Mouse (Mus musculus) forebrain, embryonic 14.5 days (tissue): Measurements from ENCODE around the gene Itih2. TPM values are rescaled to one million over a fixed set of nuclear protein-coding genes. Genes with fewer than 3 reads are reported as not detected.

Experiments
- ATAC-seq: fragments of 200-750 bp; cut with Nextera tagmentation; 2 replicates; pipeline ENCODE4 v1.8.0; 2017; ENCODE audit warnings: mild to moderate bottlenecking, moderate library complexity
- DNase-seq: peaks from one replicate; pipeline ENCODE4 v3.0.0-alpha.2; 2015; ENCODE audit warnings: low spot score
- H3K27ac ChIP-seq: fragments of 300-500 bp; sonication (generic); 2 replicates; pipeline ENCODE4 v1.5.1; 2014; ENCODE audit warnings: low read depth, mild to moderate bottlenecking, control low read depth, low read length, moderate library complexity
- H3K27me3 ChIP-seq: fragments of 300-500 bp; sonication (generic); replicated peaks from 2 replicates; pipeline ENCODE4 v1.6.1; 2014; ENCODE audit warnings: low read length, control low read depth, mixed read lengths; ENCODE audit not compliant: control insufficient read depth, insufficient read depth
- H3K36me3 ChIP-seq: fragments of 300-500 bp; sonication (generic); 2 replicates; pipeline ENCODE4 v1.6.1; 2014; ENCODE audit warnings: low read length, control low read depth; ENCODE audit not compliant: control insufficient read depth, insufficient read depth
- H3K4me1 ChIP-seq: fragments of 300-500 bp; sonication (generic); 2 replicates; pipeline ENCODE4 v1.6.1; 2014; ENCODE audit warnings: antibody characterized with exemption, low read length, control low read depth; ENCODE audit not compliant: control insufficient read depth, insufficient read depth
- H3K4me2 ChIP-seq: fragments of 300-500 bp; sonication (generic); 2 replicates; pipeline ENCODE4 v1.6.1; 2014; ENCODE audit warnings: mild to moderate bottlenecking, control low read depth, low read length
- H3K4me3 ChIP-seq: fragments of 300-500 bp; sonication (generic); 2 replicates; pipeline ENCODE4 v1.5.1; 2014; ENCODE audit warnings: low read depth, low read length, control low read depth
- H3K9ac ChIP-seq: fragments of 300-500 bp; sonication (generic); 2 replicates; pipeline ENCODE4 v1.6.1; 2014; ENCODE audit warnings: mild to moderate bottlenecking, low read length, control low read depth, moderate library complexity
- H3K9me3 ChIP-seq: fragments of 300-500 bp; sonication (generic); replicated peaks from 2 replicates; pipeline ENCODE4 v1.6.1; 2016; ENCODE audit warnings: low read length, control low read depth, mixed read lengths; ENCODE audit not compliant: control insufficient read depth
- WGBS: fragments of 180-500 bp; shearing (Covaris S2); extraction: QIAGEN DNeasy Blood & Tissue Kit; methylation state at CpG from one replicate; pipeline ENCODE4 v1.1.7; 2014; 5-methylcytosine and 5-hydroxymethylcytosine counted together
- polyA plus RNA-seq: library from polyadenylated mRNA; unstranded; fragments of >200 nt; fragmentation: Nextera tagmentation; extraction: Ambion mirVana; gene quantifications from 2 replicates; pipeline ENCODE4 v1.2.1, GENCODE M21; 2014

The Itih2 gene
- polyA plus RNA-seq, 1 experiment from 2014 or later = 1.4 TPM

GRCm38 (mm10) chr2:10094327-10095100 is 36.7 kb downstream of the Itih2 start:
- Histone ChIP-seq H3K4me1 (no peaks in the 10 kb centered on the region), H3K27me3 (no peaks in the 10 kb centered on the region), H3K4me2 (no peak overlapping the region), H3K27ac (no peak overlapping the region), H3K4me3 (no peak overlapping the region), H3K36me3 (peaks cover 33% of the 10 kb centered on the region), H3K9ac (no peak overlapping the region), H3K9me3 (no peaks in the 10 kb centered on the region)
- 92% methylated on average over 14 of the region's 14 CpGs for WGBS
- DNase-seq = no peak
- ATAC-seq = no peak

GRCm38 (mm10) chr2:10087256-10087850 is 43.8 kb downstream of the Itih2 start:
- Histone ChIP-seq H3K4me3 (no peak overlapping the region), H3K9ac (no peak overlapping the region), H3K27ac (no peak overlapping the region), H3K4me1 (no peaks in the 10 kb centered on the region), H3K4me2 (no peak overlapping the region), H3K9me3 (no peaks in the 10 kb centered on the region), H3K27me3 (no peaks in the 10 kb centered on the region), H3K36me3 (peaks cover 44% of the 10 kb centered on the region)
- no peak for ATAC-seq
- DNase-seq = no peak
- WGBS = 91% methylated on average over 8 of the region's 8 CpGs

GRCm38 (mm10) chr2:10082737-10083136 is 48.5 kb downstream of the Itih2 start:
- H3K4me2 ChIP-seq = no peak overlapping the region
- peaks cover 18% of the 10 kb centered on the region for H3K4me1 ChIP-seq
- H3K9me3 ChIP-seq = no peaks in the 10 kb centered on the region
- no peak overlapping the region for H3K27ac ChIP-seq
- H3K36me3 ChIP-seq = peaks cover 8% of the 10 kb centered on the region
- no peak overlapping the region for H3K9ac ChIP-seq
- ATAC-seq (no peak), DNase-seq (no peak)
- WGBS = 84% methylated on average over 1 of the region's 1 CpGs
- H3K4me3 ChIP-seq = no peak overlapping the region
- no peaks in the 10 kb centered on the region for H3K27me3 ChIP-seq

GRCm38 (mm10) chr2:10081453-10082080 is 49.6 kb downstream of the Itih2 start:
- no peaks in the 10 kb centered on the region; the same call in 1 of the 2 replicates for H3K36me3 ChIP-seq
- 93% methylated on average over 5 of the region's 5 CpGs for WGBS
- peak overlapping the region; percentile 98; the same call in 1 of the 2 replicates for H3K9ac ChIP-seq
- DNase-seq = no peak
- peak overlapping the region; percentile 69 for H3K4me2 ChIP-seq
- peak overlapping the region; percentile 95 for H3K4me3 ChIP-seq
- no peaks in the 10 kb centered on the region for H3K27me3 ChIP-seq
- ATAC-seq = no peak
- H3K27ac ChIP-seq = no peak overlapping the region
- no peaks in the 10 kb centered on the region for H3K9me3 ChIP-seq
- peaks cover 18% of the 10 kb centered on the region for H3K4me1 ChIP-seq

- Histone ChIP-seq H3K4me2 (peak within 1 kb of the TSS; percentile 78), H3K9ac (peak within 1 kb of the TSS; percentile 98), H3K27ac (peak within 1 kb of the TSS; percentile 88), H3K4me3 (peak within 1 kb of the TSS; percentile 95), H3K9me3 (no peaks in the 10 kb centered on the region), H3K4me1 (peaks cover 18% of the 10 kb centered on the region), H3K27me3 (no peaks in the 10 kb centered on the region), H3K36me3 (no peaks in the 10 kb centered on the region; the same call in 1 of the 2 replicates)
- ATAC-seq (peak; percentile 98), DNase-seq (peak; percentile 99)
- under 1% methylated on average over 61 of the region's 61 CpGs for WGBS
These were observed 50.7 kb downstream of the Itih2 start, which contains the start of the genes Atp5c1 and Kin for GRCm38 (mm10) chr2:10080310-10081010. Gene Atp5c1 (minus strand): TSS chr2:10080510. Gene Kin (plus strand): TSS chr2:10080593.

GRCm38 (mm10) chr2:10079745-10080309 is 51.4 kb downstream of the Itih2 start:
- peak overlapping the region; percentile 95 for H3K4me3 ChIP-seq
- DNase-seq = no peak
- peak overlapping the region; percentile 88 for H3K27ac ChIP-seq
- no peaks in the 10 kb centered on the region; the same call in 1 of the 2 replicates for H3K36me3 ChIP-seq
- no peaks in the 10 kb centered on the region for H3K9me3 ChIP-seq
- ATAC-seq = no peak
- no peaks in the 10 kb centered on the region for H3K27me3 ChIP-seq
- H3K4me2 ChIP-seq = peak overlapping the region; percentile 78
- under 1% methylated on average over 28 of the region's 28 CpGs for WGBS
- peak overlapping the region; percentile 98 for H3K9ac ChIP-seq
- peaks cover 18% of the 10 kb centered on the region for H3K4me1 ChIP-seq

GRCm38 (mm10) chr2:10076675-10077074 is 54.5 kb downstream of the Itih2 start:
- Histone ChIP-seq H3K9me3 (no peaks in the 10 kb centered on the region), H3K4me1 (peaks cover 16% of the 10 kb centered on the region), H3K36me3 (no peaks in the 10 kb centered on the region), H3K9ac (no peak overlapping the region), H3K4me3 (no peak overlapping the region), H3K4me2 (no peak overlapping the region), H3K27me3 (no peaks in the 10 kb centered on the region), H3K27ac (no peak overlapping the region)
- 89% methylated on average over 8 of the region's 8 CpGs for WGBS
- DNase-seq (no peak), ATAC-seq (no peak)

- no peaks in the 10 kb centered on the region for H3K27me3 ChIP-seq
- DNase-seq = no peak
These were observed 56.7 kb downstream of the Itih2 start for GRCm38 (mm10) chr2:10074470-10074869.

More at GRCm38 (mm10) chr2:10074470-10074869, 56.7 kb downstream of the Itih2 start:
- H3K4me1 ChIP-seq = peaks cover 11% of the 10 kb centered on the region
- no peak overlapping the region for H3K27ac ChIP-seq
- no peaks in the 10 kb centered on the region for H3K36me3 ChIP-seq
- no peak for ATAC-seq
- H3K9me3 ChIP-seq = no peaks in the 10 kb centered on the region
- WGBS = 85% methylated on average over 7 of the region's 7 CpGs
- H3K9ac ChIP-seq = no peak overlapping the region
- no peak overlapping the region for H3K4me2 ChIP-seq
- no peak overlapping the region for H3K4me3 ChIP-seq
